Mouse (Mus musculus): ENCODE measurements at regions not wholly inside any gene's neighbourhood (a gene's known extent, or its start where the extent isn't known, plus 50 kb on each side); places are given as distances from the start of the nearest gene placed in this dataset.

- Histone ChIP-seq H3K9me3 (ENCODE audit: control insufficient read depth, low read length) (no peaks in the 10 kb centered on the region), H3K4me1 (ENCODE audit: control insufficient read depth, insufficient read depth, low read length) (no peaks in the 10 kb centered on the region), H3K4me2 (ENCODE audit: low read length) (no peak overlapping the region), H3K9ac (replicated peaks; ENCODE audit: low read length) (no peak overlapping the region), H3K36me3 (ENCODE audit: control insufficient read depth, insufficient read depth, low read length) (no peaks in the 10 kb centered on the region), H3K4me3 (replicated peaks; ENCODE audit: low read depth, low read length) (no peak overlapping the region), H3K27me3 (ENCODE audit: control insufficient read depth, insufficient read depth, low read length) (no peaks in the 10 kb centered on the region), H3K27ac (replicated peaks; ENCODE audit: low read depth, low read length) (no peak overlapping the region)
- 91% methylated on average over 3 of the region's 3 CpGs for WGBS
- ATAC-seq (ENCODE audit: low FRiP score, low TSS enrichment): no peak
- no peak for DNase-seq
These were observed 107.8 kb downstream of the Btc start for GRCm38 (mm10) chr5:91294957-91295356.

- no peak overlapping the region for H3K4me3 ChIP-seq (replicated peaks; ENCODE audit: low read depth, low read length)
- no peaks in the 10 kb centered on the region for H3K9me3 ChIP-seq (ENCODE audit: control insufficient read depth, low read length)
- H3K27me3 ChIP-seq (ENCODE audit: control insufficient read depth, insufficient read depth, low read length): no peaks in the 10 kb centered on the region
- H3K36me3 ChIP-seq (ENCODE audit: control insufficient read depth, insufficient read depth, low read length): no peaks in the 10 kb centered on the region
- ATAC-seq (ENCODE audit: low FRiP score, low TSS enrichment) (no peak), DNase-seq (no peak)
- H3K9ac ChIP-seq (replicated peaks; ENCODE audit: low read length): no peak overlapping the region
- no peak overlapping the region for H3K4me2 ChIP-seq (ENCODE audit: low read length)
- no peak overlapping the region for H3K27ac ChIP-seq (replicated peaks; ENCODE audit: low read depth, low read length)
- WGBS: 79% methylated on average over 2 of the region's 2 CpGs
- no peaks in the 10 kb centered on the region for H3K4me1 ChIP-seq (ENCODE audit: control insufficient read depth, insufficient read depth, low read length)
These were observed 105.7 kb downstream of the Btc start for GRCm38 (mm10) chr5:91297068-91297467.

GRCm38 (mm10) chr5:91302114-91302513 lies 100.7 kb downstream of the Btc start:
- Histone ChIP-seq H3K9me3 (ENCODE audit: control insufficient read depth, low read length) (no peaks in the 10 kb centered on the region), H3K36me3 (ENCODE audit: control insufficient read depth, insufficient read depth, low read length) (no peaks in the 10 kb centered on the region), H3K4me3 (replicated peaks; ENCODE audit: low read depth, low read length) (no peak overlapping the region), H3K27me3 (ENCODE audit: control insufficient read depth, insufficient read depth, low read length) (no peaks in the 10 kb centered on the region), H3K27ac (replicated peaks; ENCODE audit: low read depth, low read length) (no peak overlapping the region), H3K9ac (replicated peaks; ENCODE audit: low read length) (no peak overlapping the region), H3K4me1 (ENCODE audit: control insufficient read depth, insufficient read depth, low read length) (no peaks in the 10 kb centered on the region), H3K4me2 (ENCODE audit: low read length) (no peak overlapping the region)
- no peak for ATAC-seq (ENCODE audit: low FRiP score, low TSS enrichment)
- 92% methylated on average over 17 of the region's 17 CpGs for WGBS
- DNase-seq: no peak

- no peak for ATAC-seq (ENCODE audit: low FRiP score, low TSS enrichment)
- 83% methylated on average over 9 of the region's 9 CpGs for WGBS
- no peak overlapping the region for H3K9ac ChIP-seq (replicated peaks; ENCODE audit: low read length)
These were observed 99.9 kb downstream of the Btc start for GRCm38 (mm10) chr5:91302943-91303342.

GRCm38 (mm10) chr5:91303702-91304101 lies 99.1 kb downstream of the Btc start:
- H3K4me3 ChIP-seq (replicated peaks; ENCODE audit: low read depth, low read length): no peak overlapping the region
- DNase-seq (peak; percentile 5), ATAC-seq (ENCODE audit: low FRiP score, low TSS enrichment) (no peak)
- no peaks in the 10 kb centered on the region for H3K36me3 ChIP-seq (ENCODE audit: control insufficient read depth, insufficient read depth, low read length)
- H3K4me2 ChIP-seq (ENCODE audit: low read length): no peak overlapping the region
- no peaks in the 10 kb centered on the region for H3K4me1 ChIP-seq (ENCODE audit: control insufficient read depth, insufficient read depth, low read length)
- H3K27me3 ChIP-seq (ENCODE audit: control insufficient read depth, insufficient read depth, low read length): no peaks in the 10 kb centered on the region
- H3K27ac ChIP-seq (replicated peaks; ENCODE audit: low read depth, low read length): no peak overlapping the region
- H3K9ac ChIP-seq (replicated peaks; ENCODE audit: low read length): no peak overlapping the region
- H3K9me3 ChIP-seq (ENCODE audit: control insufficient read depth, low read length): no peaks in the 10 kb centered on the region
- WGBS: 78% methylated on average over 5 of the region's 5 CpGs

More at GRCm38 (mm10) chr5:91302943-91303342, 99.9 kb downstream of the Btc start:
- H3K4me2 ChIP-seq (ENCODE audit: low read length): no peak overlapping the region
- no peaks in the 10 kb centered on the region for H3K9me3 ChIP-seq (ENCODE audit: control insufficient read depth, low read length)
- DNase-seq: no peak
- no peak overlapping the region for H3K4me3 ChIP-seq (replicated peaks; ENCODE audit: low read depth, low read length)
- H3K27me3 ChIP-seq (ENCODE audit: control insufficient read depth, insufficient read depth, low read length): no peaks in the 10 kb centered on the region
- no peaks in the 10 kb centered on the region for H3K4me1 ChIP-seq (ENCODE audit: control insufficient read depth, insufficient read depth, low read length)
- H3K36me3 ChIP-seq (ENCODE audit: control insufficient read depth, insufficient read depth, low read length): no peaks in the 10 kb centered on the region
- H3K27ac ChIP-seq (replicated peaks; ENCODE audit: low read depth, low read length): no peak overlapping the region

- no peak overlapping the region for H3K9ac ChIP-seq (replicated peaks; ENCODE audit: low read length)
- H3K9me3 ChIP-seq (ENCODE audit: control insufficient read depth, low read length): no peaks in the 10 kb centered on the region
- H3K4me1 ChIP-seq (ENCODE audit: control insufficient read depth, insufficient read depth, low read length): no peaks in the 10 kb centered on the region
- no peak overlapping the region for H3K4me3 ChIP-seq (replicated peaks; ENCODE audit: low read depth, low read length)
- no peaks in the 10 kb centered on the region for H3K36me3 ChIP-seq (ENCODE audit: control insufficient read depth, insufficient read depth, low read length)
- H3K4me2 ChIP-seq (ENCODE audit: low read length): no peak overlapping the region
- 70% methylated on average over 3 of the region's 3 CpGs for WGBS
- no peaks in the 10 kb centered on the region for H3K27me3 ChIP-seq (ENCODE audit: control insufficient read depth, insufficient read depth, low read length)
- no peak overlapping the region for H3K27ac ChIP-seq (replicated peaks; ENCODE audit: low read depth, low read length)
- no peak for DNase-seq
- ATAC-seq (ENCODE audit: low FRiP score, low TSS enrichment): no peak
These were observed 95.8 kb downstream of the Btc start for GRCm38 (mm10) chr5:91307031-91307430.

Data from midbrain, embryonic 14.5 days (tissue).